Mouse (Mus musculus) mouse embryonic stem cell (cell line): ENCODE results near the gene Tbc1d2.
"Not testable (repeated sequence)": the region's sequence is repeated elsewhere in the genome, so short reads cannot be mapped to it uniquely, and the experiment has no call there.

Experiments
- in situ Hi-C, 2 experiments: fragments of 300-500 bp; cut with MboI; formaldehyde crosslinking; loops; 1 replicate in 1 of 2; 3 replicates in 1 of 2; pipeline ENCODE4 v1.14.3; 2019 to 2020; ENCODE audit warnings: low sequenced_read_pairs in 2 of 2, low pct_unique_long_range_greater_than_20kb in 1 of 2, mixed read lengths in 1 of 2; ENCODE audit not compliant: unreplicated experiment in 1 of 2

The Tbc1d2 gene

DNA sequence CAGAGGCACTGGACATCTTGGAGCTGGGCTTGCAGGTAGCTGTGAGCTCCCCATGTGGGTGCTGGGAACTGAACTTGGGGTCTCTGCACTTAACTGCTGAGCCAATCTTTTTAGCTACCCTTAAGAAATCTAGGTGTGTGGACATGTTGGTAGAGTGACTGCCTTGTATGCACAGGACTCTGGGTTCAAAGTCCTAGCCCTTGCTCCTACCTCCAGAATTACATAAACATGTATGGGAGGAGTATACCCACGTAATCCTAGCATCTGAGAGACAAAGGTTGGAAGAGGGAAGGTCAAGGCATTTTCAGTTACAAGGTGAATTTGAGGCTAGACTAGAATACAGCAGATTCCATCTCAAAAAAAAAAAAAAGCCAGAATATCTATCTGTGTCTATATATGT is 5.3 kb upstream of the Tbc1d2 start:
- in situ Hi-C loops = no loop called here

DNA sequence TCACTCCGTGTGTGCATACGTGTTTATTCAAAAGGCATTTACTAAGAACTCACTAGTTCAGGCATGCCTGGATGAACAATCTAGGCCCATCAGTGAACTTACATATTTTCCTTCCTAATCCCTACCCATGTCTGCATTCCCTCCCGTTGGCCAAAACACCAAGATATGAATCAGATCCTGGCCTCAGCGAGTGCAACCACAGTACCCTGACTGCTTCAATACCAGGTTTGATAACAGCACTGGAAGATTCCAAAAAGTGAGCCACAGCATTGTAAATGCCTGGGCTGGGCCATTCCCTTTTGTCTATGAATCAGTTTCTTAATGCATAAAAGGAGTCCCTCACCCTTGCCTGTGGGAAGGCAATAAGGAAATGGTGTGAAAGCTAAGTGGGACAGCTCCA is 848 bp downstream of the Tbc1d2 start:
- in situ Hi-C loops = no loop called here

- in situ Hi-C loops = no loop called here
Measured at GRCm38 (mm10) chr4:46643676-46644112, 6.3 kb downstream of the Tbc1d2 start.

DNA sequence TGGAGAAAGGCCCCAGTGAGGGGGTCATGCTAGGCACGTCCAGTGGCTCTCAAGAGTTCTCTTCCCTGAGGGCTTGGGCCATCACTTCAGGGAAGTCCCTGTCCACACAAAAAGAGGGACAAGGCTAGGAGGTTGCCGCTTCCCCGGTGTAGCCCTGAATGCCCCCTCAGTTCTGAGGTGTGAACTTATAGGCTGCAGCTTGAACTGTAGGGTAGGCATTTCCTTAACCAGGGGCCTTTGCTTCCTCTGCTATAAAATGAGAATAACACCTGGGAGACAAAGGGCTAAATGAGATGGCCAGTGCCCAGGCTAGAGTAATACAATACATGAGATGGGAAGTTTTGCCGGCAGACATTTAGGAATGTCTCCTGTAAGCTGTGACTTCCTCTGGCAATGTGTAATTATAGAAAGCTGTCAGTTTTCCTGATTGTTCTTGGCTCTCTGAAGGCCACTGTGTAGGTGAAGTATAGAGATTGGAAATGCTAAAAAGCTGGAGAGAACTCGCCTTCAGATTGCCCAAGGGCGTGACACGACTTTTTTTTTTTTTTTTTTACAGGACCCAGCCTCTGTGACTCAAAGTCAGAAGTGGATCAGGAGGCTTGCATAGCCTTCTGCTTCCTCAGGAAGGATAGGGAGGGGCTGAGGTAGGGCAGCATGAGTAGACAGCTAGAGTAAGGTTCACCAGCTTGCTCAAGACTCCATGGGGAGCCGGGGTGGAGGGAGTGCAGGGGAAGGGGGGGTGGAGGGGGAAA is 6.9 kb downstream of the Tbc1d2 start:
- in situ Hi-C loops = no loop called here

DNA sequence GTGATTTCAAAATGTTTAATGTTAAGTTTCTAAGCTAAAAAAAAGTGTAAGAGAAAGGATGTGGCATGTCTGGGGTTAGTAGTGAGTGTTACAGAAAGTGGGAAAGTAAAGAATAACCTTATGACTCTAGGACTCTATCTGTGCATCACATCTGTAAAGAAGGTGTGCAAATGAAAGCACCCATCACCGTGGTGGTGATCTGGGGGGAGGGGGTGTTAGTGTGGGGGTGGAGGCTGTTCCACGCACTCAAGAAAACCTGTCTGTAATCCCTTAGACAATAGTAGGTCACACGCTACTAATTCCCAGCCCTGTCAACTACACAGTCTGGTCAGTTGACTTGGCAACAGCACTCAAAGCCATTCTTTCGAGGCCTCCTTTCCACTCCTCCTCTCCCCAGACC is 8.7 kb downstream of the Tbc1d2 start:
- in situ Hi-C loops = no loop called here

DNA sequence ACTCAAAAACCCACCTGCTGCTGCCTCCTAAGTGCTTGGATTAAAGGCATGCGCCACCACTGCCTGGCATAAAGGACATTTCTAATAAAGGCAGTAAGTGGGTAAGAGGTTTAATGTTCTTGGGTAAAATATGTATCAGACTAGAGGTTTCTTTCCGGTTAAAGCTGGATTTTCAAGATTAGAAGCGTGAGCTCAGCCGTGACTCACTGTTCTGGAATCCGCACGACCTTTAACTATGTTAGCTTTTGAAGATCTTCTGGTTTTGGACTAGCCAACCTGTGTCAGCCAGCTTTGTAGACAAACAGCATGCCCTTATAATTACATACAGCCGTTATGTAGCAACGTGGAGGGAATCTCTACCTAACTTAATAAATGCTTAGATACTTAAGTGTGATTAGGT is 10.1 kb downstream of the Tbc1d2 start:
- in situ Hi-C loops = no loop called here

- in situ Hi-C loops = not testable (repeated sequence)
Measured at GRCm38 (mm10) chr4:46637250-46637649, 12.8 kb downstream of the Tbc1d2 start.

- in situ Hi-C loops = no loop called here
Measured at GRCm38 (mm10) chr4:46635702-46636430, 14.1 kb downstream of the Tbc1d2 start.

DNA sequence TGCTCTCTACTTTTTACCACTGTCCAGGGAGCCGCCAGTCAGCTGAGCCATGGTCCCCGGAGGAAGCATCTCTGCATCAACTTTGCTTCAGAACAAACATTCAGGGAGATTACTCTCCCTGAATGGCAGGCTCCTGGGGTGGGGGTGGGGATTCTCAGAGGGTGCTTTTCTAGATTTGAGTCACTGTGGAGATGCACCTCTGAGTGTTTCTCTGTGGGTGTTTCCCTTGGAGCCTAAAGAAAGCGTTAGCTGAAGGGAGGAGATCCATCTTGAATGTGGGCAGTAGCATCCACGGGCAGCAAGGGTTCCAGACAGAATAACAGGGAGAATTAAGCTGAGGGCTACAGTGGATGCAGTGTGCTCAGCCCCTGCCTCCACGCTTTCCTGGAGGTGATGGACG is 15.1 kb downstream of the Tbc1d2 start:
- in situ Hi-C loops = no loop called here

DNA sequence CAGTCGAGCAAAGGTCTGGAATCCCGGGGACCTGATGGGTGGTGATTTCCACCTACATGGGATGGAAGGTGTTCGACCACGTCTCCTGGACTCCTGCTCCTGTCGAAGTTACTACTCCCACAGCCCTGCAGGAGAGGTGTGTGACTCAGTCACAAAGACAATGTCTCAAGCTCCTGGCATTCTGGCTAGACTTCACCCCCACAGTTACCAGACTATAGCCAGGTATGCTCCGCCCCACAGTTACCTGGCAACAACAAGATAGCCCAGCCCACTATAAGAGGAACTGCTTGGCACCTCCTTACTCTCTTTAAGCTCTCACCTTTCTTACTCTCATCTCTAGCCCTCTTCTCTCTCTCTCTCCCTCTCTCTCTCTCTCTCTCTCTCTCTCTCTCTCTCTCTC is 16.4 kb downstream of the Tbc1d2 start:
- in situ Hi-C loops = not testable (repeated sequence)

DNA sequence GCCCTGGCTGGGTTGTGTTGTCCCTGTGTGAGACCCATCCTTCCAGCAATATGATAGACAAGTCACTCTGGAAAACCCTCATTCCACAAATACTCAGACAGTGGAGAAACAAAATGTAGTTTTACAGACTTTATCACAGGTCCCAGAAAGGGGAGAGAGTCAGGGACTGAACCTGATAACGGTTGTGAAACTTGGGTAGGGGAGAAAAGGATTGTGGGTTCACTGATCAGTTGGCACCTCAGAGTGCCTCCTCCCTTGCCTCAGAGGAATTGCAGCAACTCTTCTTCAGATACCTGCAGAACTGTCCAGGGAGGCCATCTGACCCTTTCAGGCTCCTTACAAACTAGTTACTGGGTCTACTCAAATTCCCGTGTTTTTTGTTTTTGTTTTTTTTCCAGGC is 17.5 kb downstream of the Tbc1d2 start:
- in situ Hi-C loops = no loop called here

DNA sequence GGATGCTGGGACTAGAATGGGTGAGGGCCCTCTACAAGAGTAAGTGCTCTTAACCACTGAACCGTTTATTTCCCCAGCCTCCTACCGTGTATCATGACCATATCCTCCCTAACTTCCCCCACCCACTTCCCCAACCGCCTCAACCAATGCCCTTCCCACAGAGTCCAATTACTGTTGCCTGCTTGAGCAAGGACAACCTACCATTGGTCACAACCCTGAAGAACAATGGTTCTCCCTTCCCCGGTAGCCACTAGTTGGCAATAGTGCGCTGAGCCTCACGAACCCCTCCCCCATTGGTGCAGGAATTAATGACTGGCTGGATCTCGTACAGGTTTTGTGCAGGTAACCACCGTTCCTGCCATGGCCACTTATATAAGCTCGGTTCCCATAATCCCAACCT is 19.6 kb downstream of the Tbc1d2 start:
- in situ Hi-C loops = no loop called here

DNA sequence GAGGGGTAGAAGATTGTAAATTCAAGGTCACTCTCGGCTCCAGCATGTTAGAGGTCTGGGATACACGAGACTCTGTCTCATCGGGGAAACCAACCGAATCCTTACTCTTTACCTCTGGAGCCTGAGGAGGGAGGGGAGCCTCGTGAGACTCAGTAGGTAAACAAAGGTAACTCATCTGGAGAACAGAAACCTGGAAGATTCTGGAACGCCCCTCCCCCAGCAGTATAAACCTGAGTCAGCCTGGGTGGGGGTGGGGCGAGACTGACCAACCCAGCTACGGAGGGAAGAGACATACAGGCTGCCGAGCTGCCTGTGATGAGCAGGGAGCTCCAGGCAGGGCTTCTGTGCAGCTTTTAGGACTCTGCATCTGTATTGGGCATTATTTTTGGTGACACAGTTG is 21.1 kb downstream of the Tbc1d2 start:
- in situ Hi-C loops = no loop called here

GRCm38 (mm10) chr4:46628081-46628480 is 21.9 kb downstream of the Tbc1d2 start:
- in situ Hi-C loops = no loop called here

GRCm38 (mm10) chr4:46625101-46625500 is 24.9 kb downstream of the Tbc1d2 start:
- in situ Hi-C loops = no loop called here

DNA sequence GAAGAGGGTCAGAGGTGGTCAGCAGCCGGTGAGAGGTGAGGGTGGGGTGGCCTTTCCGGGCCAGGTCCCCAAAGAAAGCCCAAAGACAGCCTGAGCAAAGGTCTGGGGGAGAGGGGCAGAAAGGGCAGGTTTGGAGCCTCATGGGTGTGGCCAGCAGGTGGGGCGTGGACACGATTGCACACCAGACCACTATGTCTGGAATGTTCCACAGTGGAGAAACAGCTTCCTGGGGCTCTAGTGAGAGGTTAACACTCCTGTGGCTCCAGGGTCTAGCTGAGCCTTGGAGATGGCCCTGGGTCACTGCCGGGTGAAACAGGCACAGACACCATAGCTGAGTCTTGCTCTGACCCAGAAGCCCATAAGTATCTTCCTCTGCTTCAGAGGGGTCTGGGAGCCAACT is 27.0 kb downstream of the Tbc1d2 start:
- in situ Hi-C loops = no loop called here

- in situ Hi-C loops = no loop called here
Measured at GRCm38 (mm10) chr4:46620946-46621345, 29.1 kb downstream of the Tbc1d2 start.

DNA sequence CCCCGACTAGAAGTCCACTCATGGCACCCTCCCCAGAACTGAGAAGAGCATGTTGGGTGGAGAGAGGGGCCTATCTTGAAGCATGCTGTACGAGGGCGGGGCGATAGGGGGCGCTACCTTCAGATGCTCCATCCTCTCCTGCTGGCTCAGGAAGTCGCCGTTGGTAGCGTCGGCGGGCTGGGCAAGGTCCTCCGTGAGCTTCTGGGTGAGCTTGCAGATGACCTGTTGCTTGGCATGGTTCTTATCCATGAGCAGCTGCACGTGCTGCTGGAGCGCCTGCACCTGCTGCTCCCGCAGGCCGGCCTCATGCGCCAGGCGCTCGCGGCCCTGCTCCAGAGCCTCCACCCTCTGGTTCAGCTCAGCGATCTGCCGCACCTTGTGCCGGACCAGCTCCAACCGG is 29.7 kb downstream of the Tbc1d2 start:
- in situ Hi-C loops = no loop called here

DNA sequence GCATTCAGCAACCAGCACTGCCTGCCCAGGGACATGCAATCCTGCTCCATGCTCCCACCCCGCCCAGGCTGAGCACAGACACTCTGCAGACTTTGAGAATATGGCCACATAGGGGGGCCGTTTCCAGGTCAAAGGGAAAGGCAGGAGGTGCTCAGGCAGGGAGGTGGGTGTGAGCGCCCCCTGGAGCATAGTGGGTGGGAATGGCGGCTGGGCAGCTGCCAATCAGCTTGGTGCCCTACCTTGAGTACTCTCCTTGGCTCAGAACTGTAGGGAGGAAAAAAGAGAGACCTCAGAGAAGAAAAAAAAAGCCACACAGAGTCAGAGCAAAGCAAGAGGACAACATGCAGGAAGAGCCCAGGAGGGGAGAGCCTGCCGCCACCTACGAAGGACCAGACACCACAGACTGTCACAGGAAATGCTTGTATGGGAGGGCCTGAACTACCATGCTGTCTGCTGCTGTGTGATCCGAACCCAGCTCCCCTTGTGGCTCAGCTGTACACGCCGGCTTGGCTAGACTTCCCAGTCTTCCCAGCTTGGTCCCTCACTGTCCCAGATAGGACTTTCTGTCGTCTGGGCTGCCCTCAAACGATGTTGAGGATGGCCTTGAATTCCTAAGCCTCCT is 31.7 kb downstream of the Tbc1d2 start:
- in situ Hi-C loops = loop anchor here in 1 of 2 experiments (5.0 kb wide), 1 partner anchor 34 kb away; the partner anchor contains the start of gene Tbc1d2
